Mouse (Mus musculus) regulatory T cell (primary cell): ENCODE data around the gene Tjp3.

Source experiments
- in situ Hi-C: fragments of 300-600 bp; cut with MboI, MseI; formaldehyde crosslinking; loops from one replicate; pipeline ENCODE4 v1.15.1; 2025; ENCODE audit warnings: high pct_unique_total_duplicates

The Tjp3 gene

DNA sequence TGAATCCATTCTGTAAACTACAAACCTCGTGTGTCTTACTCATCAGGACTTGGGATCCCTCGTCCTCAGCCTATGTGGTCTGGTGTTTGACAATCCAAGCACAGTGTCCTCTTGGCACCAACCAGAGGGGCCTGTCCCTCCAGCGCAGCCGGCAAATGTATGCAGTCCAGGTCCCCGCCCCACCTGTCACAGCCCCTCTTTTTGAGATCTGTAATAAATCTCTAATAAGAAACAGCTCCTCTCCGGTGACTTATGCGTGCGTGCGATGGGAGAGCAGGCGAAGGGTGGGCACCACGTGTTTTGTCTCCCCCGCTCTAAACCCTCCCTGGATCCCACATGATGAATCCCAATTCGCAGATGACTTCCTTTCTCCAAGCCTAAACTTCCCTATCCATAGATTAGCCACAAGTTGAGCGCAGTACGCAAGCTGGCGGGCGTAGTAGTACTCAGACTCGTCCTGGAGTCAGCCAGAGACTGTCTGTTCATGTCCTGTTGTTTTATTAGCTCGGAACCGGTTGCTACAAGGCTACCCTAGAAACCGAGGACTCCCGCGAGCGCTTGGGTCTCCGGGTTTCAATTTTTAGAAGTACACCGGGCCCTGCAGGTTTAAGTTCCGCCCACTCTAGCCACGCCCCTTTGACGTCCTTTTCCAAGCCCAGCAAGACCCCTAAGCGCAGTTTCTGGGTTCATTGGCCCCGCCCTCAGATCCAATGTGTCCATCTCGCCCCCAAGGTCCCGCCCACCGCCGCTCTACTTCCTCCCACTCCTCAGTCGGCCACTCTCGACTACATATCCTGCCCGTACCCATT is 28.6 kb upstream of the Tjp3 start:
- in situ Hi-C loops = no loop called here

DNA sequence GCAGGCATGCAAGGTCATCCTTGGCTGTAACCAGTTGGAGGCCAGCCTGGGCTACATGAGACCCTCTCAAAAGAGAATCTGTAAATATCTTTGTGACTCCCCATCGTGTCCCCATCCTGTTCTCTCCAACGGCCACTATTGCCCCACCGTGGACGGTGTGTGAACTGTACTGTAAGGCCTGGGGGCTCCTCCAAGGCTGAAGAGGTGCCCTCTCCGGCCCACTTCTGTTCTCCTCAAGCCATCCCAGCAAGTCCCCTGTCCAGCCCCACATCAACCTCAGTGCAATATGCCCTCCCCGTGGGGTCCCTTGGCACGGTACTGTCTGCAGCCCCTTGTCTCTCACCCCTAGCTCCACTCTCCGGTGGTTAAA is 27.9 kb upstream of the Tjp3 start:
- in situ Hi-C loops = no loop called here

DNA sequence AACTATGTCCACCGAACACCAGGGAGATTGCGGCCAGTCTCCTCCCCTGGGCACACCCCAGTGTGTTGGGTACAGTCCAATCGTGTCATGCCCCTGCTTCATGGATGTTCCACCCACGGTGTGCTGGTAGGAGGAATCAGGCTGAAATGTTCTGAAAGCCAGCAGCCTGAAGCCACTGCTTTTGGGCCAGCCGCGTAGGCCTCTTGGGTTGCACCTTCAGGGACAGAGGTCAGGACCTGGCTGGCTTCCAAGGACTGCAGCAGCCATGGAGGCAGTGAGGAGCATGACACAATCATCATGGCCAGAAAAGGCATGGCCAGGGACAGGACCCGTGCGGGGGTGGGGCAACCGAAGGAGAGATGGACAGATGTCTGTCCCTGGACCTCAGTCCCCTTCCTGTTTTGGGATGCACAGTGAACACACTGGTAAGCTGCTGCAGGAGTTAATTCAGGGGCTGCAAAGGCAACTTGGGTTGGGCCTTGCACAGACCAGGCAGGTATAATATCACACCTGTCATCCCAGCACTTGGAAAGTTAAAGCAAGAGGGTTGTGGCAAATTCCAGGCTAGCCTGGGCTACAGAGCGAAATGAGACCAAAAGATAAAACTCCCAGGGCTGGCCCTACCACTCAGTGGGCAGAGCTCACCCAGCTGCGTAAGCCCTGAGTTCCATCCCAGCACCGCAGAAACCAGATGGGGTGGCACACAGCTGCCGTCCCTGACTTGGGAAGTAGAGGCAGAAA is 27.4 kb upstream of the Tjp3 start:
- in situ Hi-C loops = no loop called here

DNA sequence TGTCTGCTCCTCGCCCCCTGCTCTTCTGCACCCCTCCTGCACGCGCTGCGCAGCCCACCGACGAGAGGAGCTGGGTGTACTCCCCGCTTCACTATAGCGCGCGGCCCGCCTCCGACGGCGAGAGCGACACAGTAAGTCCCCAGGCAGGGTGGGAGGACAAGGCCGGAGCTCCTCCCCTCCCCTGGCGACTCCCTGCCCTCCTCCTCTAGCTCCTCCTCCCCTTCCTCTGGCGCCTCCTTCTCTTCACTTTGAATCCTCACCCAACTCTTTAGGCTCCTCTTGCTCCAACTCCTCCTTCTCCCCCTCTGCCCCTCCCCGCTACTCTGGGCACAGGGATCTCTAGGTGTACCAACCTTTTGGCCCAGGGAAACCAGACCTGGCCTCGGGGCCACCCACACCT is 25.9 kb upstream of the Tjp3 start:
- in situ Hi-C loops = no loop called here

DNA sequence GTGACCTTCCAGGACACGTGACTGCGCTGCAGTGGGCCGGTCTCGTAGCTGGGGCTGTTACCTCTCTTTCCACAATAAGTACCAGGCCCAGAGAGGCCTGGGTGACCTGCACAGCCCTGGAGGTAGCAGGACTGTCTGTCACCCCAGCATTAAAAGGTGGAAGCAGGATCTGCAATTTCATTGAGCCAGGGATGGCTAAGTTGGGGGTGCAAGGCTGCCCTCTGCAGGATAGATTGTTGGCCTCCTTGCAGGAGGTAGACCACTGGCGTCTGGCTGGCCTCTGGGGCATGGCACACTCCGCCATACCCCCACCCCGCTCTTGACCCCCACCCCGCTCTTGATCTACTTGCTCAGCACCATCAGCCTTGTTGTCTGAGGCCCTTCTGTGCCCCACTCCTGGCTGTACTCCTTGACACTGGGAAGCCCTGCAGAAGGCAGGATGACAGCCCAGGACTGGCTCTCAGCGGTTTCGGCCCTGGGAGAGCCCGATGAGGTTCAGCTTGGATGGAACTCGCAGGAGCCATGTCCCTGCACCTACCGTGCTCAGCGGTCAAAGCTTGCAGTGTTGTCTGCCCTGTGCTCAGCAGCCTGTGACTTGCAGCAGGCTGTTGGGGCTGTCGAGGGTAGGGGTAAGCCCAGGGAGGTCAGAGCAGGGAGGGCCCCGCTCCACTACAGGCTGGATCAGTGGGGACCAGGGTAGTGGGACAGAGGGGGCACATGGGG is 25.1 kb upstream of the Tjp3 start:
- in situ Hi-C loops = no loop called here

DNA sequence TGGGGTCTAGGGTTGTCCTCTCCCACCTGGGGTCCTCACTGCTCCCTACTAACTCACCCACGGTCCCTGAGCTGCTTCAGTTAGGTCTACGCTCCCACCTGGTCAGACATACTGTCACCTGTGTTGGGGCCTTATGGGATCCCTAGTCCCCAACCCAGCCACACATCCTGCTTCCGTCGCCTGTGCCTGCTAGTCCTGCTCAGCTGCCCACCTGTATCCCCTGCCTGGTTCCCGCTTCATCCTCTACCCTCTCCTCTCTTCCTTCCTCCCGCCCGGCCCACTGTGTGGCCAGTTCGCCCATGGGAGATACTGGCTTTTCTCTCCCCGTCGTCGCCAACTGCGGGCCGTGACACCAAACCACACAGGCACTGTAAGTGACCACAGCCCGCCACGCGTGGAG is 24.2 kb upstream of the Tjp3 start:
- in situ Hi-C loops = no loop called here

DNA sequence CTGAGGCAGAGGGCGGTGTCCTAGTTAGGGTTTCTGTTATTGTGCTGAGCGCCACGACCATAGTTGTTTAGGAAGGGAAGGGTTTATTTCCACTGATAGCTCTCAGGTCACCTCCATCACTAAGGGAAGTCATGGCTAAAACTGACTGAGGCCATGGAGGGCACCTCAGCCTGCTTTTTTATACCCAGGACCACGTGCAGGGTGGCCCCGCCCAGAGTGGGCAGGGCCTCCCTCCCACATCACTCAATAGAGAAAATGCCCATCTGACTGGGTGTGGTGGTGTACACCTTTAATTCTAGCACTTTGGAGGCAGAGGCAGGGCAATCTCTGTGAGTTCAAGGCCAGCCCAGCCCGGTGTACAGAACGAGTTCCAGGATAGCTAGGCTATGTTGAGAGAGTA is 22.8 kb upstream of the Tjp3 start:
- in situ Hi-C loops = no loop called here

DNA sequence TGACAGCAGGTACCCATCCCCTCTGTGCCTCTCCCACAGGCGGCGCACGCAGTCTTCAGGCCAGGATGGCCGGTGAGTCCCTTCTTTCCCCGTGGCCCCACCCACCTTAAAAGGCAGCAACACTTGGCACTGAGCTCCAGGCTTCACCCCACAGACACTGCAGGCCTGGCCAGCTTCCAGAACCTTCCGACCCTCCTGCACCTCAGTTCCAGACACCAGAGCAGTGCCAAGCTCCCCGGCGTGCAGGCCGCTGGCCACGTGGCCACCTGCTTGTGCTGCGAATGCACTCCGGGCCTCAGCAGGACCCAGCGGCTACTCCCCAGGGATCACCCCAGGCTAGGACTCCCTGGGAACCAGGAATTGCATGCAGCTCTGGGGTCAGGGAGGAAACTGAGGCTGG is 22.2 kb upstream of the Tjp3 start:
- in situ Hi-C loops = no loop called here

DNA sequence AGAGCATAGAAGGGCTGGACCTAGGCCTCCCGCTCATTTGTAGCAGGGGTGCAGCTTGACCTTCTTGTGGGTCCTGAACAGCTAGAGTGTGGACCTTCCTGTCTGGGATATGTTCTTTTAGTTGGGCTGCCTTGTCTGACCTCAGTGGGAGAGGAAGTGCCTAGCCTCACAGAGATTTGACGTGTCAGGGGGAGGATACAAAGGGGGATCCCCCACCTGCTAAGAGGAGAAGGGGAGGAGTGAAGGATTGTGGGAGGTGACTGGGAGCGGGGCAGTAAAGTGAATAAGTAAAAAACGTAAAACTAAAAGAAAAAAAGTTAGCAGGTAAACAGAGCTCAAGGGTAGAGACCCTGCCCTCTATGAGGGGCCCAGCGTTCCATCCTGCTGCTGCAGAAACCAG is 18.2 kb upstream of the Tjp3 start:
- in situ Hi-C loops = no loop called here

DNA sequence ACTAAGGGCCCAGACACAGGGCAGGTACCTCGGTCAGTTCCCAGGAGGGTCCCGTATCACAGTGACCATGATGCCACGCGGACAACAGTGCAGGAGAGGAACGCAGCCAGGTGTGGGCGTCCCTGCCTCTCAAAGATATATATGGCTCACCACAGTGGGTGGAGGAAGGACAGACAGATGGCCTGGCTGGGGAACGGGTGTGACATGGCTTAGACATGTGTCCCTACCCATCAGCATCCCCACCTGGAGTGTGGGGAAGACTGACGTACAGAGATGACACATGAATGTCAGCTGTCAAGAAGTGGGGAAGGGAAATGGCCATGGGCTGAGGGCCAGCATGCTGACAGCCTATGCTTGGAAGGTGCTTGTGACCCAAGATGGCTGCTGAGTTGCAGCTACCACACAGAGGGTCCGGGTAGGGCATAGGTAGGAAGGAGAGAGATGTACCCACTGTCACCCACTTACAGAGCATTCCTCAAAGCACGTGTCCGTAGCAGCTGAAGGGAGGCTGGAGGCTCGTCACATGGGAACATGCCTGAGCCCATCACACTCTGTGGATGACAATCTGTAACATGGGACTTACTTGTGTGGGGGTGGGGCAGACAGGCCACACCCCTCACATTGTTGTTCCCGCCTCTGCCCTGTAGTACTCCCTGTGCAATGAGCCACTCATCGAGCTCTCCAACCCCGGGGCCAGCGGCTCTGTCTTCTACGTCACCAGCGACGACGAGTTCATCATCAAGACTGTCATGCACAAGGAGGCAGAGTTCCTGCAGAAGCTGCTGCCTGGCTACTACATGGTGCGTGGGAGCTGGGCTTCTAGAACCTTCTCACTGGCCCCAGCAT is 15.7 kb upstream of the Tjp3 start:
- in situ Hi-C loops = no loop called here

DNA sequence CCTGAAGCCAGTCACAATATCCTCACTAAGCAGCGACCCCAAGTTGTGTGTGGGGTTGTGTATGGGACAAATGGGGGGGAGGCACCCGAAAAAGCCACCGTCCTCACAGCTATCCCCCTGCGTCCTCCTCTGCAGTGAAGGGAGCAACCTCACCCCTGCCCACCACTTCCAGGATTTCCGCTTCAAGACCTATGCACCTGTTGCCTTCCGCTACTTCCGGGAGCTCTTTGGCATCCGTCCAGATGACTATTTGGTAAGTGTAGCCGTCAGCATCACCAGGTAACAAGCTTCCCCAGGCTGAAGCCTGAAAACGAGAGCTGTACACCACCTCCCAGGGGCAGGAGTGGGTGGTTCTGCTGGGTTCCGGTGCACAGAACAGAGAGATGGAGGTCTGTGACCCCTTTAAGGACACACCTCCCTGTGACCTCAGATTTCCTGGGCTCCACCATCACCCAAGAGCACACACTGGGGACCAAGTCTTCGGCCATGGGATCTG is 14.8 kb upstream of the Tjp3 start:
- in situ Hi-C loops = no loop called here

DNA sequence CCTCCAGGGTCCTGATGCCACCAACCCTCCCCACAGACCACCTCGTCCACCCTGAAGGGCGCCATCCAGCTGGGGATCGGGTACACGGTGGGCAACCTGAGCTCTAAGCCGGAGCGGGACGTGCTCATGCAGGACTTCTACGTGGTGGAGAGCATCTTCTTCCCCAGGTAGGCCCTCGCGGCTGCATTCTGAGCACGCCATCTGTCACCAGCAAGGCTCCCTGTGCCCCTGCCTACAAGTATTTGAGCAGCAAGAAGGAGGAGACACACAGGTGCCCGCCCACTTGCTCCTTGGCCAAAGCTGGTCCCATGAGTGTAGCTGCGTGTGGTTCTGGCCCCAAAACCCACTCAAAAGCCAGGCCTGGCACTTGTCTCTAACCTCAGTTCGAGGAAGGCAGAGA is 14.3 kb upstream of the Tjp3 start:
- in situ Hi-C loops = no loop called here

DNA sequence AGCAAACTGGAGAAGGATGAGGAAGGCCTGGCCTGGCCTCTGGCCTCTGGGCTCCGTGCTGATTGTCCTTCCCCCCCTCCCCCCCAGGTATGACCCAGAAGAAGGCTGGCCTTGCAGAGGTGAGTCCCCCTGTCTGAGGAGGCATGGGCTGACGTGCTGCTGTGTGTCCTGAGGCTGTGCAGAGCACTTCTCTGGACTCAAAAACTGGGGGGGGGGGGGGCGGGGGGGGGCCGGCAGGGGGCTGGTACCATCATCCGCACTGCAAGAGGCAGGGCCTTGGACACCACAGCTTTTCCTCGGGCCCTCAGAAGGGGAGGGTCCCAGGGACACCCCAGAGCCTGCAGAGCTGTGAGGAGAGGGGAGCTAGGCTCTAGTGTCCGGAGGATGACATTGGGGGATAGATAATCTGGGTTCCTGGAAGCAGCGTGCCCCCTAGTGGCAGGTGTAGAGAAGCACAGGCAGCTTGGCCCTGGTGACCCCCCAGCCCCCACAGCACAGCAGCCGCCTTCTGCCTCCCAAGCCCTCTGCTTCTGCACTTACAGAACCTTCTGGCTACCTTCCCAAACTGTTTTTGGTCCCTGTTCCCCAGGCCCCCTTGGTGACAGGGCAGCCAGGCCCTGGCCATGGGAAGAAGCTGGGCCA is 13.3 kb upstream of the Tjp3 start:
- in situ Hi-C loops = no loop called here

DNA sequence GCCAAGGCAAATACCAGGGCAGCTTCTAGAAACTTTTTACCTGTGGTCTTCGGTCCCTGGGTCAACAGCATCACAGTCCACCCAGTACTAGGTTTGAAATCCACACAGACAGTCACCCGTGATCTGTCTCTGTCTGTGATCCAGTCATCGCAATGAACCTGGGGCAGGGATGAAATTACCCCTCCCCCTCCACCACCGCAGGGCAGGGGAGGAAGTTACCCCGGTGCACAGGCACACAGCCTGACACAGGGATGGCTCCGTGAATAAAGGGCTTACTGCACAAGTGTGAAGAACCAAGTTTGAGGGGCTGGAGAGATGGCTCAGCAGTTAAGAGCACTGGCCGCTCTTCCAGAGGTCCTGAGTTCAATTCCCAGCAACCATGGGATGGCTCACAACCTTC is 12.4 kb upstream of the Tjp3 start:
- in situ Hi-C loops = no loop called here

DNA sequence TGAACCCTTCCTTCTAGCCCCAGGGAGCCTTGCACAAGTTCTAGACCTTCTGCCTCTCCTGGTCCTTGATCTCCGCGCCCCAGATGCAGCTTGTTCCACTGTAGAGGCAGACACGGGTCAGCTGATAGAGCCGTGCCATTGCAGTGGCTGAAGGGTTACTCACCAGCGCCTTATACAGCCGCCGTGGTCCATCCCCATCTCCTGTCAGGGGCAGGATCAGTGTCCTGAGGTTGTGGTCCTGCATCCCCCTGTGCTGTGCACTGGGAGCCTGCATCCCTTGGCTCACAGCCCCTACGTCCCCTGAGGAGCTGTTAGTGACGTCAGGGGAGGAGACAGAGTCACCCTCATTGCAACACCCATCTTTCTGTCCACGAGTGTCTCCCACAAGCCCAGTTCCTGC is 11.9 kb upstream of the Tjp3 start:
- in situ Hi-C loops = no loop called here

DNA sequence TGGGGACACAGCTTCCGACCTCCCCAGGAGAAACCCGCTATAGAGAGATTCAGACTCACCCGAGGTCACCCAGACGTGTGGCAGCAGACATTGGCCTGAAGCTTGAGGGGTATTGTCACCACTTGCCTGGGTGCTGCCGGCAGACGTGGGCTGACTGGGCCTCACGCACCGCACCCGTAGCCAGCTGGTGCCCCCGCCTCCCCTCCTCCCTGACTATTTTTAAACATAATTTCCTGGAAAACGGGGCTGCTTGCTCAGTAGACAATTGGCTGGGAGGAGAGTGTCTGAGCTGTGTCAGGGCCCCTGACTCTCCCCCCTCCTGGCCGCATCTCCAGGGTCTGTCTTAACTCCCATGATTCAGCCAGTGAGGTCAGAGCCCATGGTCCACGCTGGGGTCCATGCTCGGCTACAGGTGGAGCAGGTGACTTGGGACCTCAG is 11.4 kb upstream of the Tjp3 start:
- in situ Hi-C loops = no loop called here

DNA sequence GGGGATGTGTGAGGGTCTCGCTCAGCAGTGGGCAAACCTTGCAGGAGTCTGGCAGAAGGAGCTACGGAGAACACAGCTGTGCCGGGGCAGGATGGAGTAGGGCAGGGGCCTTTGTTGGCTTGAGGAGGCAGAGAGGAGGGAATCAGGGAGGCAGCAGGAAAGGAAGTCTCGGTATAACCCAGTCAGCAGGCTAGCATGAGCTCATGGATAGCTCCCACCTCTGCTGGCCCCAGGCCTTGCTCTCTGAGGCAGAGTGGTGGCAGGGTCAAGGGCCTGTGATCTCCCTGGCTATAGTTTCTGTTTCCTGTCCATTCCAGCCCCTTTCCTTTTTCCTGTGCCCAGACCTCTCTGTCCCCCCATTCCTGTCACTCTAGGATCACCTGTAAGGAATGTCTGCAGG is 10.9 kb upstream of the Tjp3 start:
- in situ Hi-C loops = no loop called here

DNA sequence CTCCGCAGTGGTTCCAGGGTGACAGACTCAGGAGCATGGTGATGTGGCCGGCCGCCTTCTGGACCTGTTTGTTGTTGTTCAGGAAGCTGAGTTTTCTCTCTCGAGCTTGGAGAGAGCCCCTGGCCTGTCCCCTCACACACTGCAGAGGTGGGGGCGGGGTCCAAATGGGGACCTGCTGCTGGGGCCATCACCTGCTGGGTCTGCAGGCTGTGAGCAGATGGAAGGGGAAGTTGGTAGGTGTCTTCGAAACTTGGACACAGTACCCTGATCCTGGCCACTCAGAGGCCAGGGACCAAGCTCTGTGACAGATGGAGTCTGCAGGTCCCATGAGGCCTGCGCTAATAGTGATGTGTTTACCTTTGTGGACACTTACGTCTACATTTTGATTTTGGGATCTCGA is 9.9 kb upstream of the Tjp3 start:
- in situ Hi-C loops = no loop called here

DNA sequence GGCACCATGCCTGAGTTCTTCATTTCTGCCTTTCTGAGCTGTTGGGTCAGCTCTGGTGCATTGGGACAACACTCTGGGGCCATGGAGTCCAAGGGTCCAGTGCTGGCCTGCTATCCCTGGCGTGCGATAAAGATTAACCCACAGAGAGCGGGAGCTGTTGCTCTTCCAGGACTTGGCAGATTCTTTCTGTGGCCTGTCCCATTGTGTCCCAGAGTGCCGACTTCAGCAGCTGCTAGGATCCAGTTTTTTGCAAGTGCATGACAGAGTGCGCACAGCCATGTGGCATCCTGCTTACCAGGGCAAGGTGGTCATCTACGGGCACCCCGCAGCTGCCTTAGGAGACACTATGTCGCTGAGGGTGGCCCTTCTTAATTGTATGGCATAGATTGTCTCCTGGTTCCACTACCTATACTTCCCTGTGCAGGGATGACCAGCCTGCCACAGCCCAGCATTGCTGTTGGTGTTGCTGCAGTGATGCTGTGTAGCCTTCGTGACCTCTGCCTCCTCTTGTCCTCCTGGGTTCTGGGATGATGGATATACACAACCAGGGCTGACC is 9.0 kb upstream of the Tjp3 start:
- in situ Hi-C loops = no loop called here

DNA sequence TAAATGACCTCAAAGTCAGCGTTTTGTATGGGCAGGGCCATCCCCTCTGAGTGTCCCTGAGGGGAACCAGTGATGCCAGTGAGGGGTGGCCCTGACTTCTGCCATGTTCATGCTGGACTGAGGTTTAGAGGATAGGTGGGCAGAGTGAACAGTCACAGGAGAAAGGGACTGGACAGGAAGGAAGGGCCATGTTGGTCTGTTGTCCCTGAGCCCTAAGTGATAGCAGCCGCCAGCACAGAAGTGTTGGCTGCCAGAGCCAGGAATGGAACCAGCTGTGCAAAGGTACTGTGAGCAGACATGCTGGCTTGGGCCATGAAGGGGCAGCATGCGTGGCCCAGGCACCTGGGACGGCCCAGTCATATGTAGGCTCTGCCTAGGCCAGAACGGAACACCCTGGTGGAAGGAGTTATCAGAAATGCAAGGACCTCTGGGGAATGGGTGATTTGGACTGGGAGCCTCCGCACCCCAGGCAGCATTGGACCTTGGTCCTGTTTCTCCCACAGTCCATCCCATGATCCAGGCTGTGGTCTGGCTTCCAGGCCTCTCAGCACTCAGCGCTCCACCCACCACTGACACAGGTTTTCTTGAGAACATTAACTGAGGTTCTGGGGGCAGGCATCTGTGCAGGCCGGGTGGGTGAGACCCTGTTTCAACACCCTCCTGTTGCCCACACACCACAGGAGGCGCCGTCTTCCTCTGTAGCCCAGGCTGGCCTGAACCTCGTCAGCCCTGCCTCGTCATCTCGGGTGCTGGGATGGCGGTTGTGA is 8.4 kb upstream of the Tjp3 start:
- in situ Hi-C loops = no loop called here
